Mouse (Mus musculus) heart, postnatal 14 days (tissue): ENCODE results near the gene Timp2. TPM values are rescaled to one million over a fixed set of nuclear protein-coding genes. Genes with fewer than 3 reads are reported as not detected.

Experiments used
- DNase-seq, 2 experiments: peaks; one replicate each; pipeline ENCODE4 v3.0.0; 2021 to 2022
- intact Hi-C: fragments of 180-260 bp; cut with DNase I; formaldehyde crosslinking; loops from one replicate; pipeline ENCODE4 v1.15.1; 2025
- total RNA-seq, 2 experiments: library from RNA; stranded (reverse); gene quantifications; 2 replicates each; pipeline ENCODE4 v1.2.3; 2021

The Timp2 gene
- total RNA-seq, 2 experiments from 2014 or later: 150 to 168 TPM

GRCm38 (mm10) chr11:118374506-118374905, 19.0 kb upstream of the Timp2 start:
- intact Hi-C loops: no loop called here
- DNase-seq: no peak

GRCm38 (mm10) chr11:118372641-118373040, 17.1 kb upstream of the Timp2 start:
- intact Hi-C loops: no loop called here
- DNase-seq: no peak

GRCm38 (mm10) chr11:118371876-118372275, 16.3 kb upstream of the Timp2 start:
- intact Hi-C loops: no loop called here
- peak in 1 of 2 experiments; percentile 34 for DNase-seq

GRCm38 (mm10) chr11:118369657-118370056, 14.1 kb upstream of the Timp2 start:
- intact Hi-C loops: no loop called here
- no peak for DNase-seq

GRCm38 (mm10) chr11:118369251-118369650, 13.7 kb upstream of the Timp2 start:
- DNase-seq: no peak
- intact Hi-C loops: no loop called here

GRCm38 (mm10) chr11:118368330-118368729, 12.8 kb upstream of the Timp2 start:
- intact Hi-C loops: no loop called here
- DNase-seq: peak in 1 of 2 experiments; percentile 36

- intact Hi-C loops: no loop called here
- DNase-seq: peak; percentile 0 to 1
These were observed 11.0 kb upstream of the Timp2 start for GRCm38 (mm10) chr11:118366559-118366958.

- peak; percentile 13 to 17 for DNase-seq
- intact Hi-C loops: no loop called here
These were observed 10.6 kb upstream of the Timp2 start for GRCm38 (mm10) chr11:118366108-118366507.

GRCm38 (mm10) chr11:118365171-118365570, 9.6 kb upstream of the Timp2 start:
- intact Hi-C loops: no loop called here
- DNase-seq: peak; percentile 60 to 62

GRCm38 (mm10) chr11:118364021-118364420, 8.5 kb upstream of the Timp2 start:
- DNase-seq: no peak

GRCm38 (mm10) chr11:118362971-118363518, 7.5 kb upstream of the Timp2 start:
- DNase-seq: peak; percentile 64 to 65
- intact Hi-C loops: no loop called here

More at GRCm38 (mm10) chr11:118364021-118364420, 8.5 kb upstream of the Timp2 start:
- intact Hi-C loops: no loop called here

- intact Hi-C loops: no loop called here
These were observed 7.0 kb upstream of the Timp2 start for GRCm38 (mm10) chr11:118362501-118362900.

GRCm38 (mm10) chr11:118360907-118361341, 5.4 kb upstream of the Timp2 start:
- intact Hi-C loops: no loop called here
- DNase-seq: peak in 1 of 2 experiments; percentile 51

More at GRCm38 (mm10) chr11:118362501-118362900, 7.0 kb upstream of the Timp2 start:
- peak; percentile 45 to 46 for DNase-seq

- DNase-seq: peak; percentile 44 to 45
- intact Hi-C loops: no loop called here
These were observed 5.0 kb upstream of the Timp2 start for GRCm38 (mm10) chr11:118360491-118360890.

GRCm38 (mm10) chr11:118355205-118355604, 335 bp downstream of the Timp2 start:
- intact Hi-C loops: loop anchor here (2.0 kb wide), 1 partner anchor 36 kb away; no protein-coding TSS in a partner anchor
- peak; percentile 94 to 95 for DNase-seq

GRCm38 (mm10) chr11:118354636-118355191, 826 bp downstream of the Timp2 start:
- intact Hi-C loops: loop anchor here (2.0 kb wide), 1 partner anchor 36 kb away; no protein-coding TSS in a partner anchor
- peak; percentile 63 to 80 for DNase-seq

- intact Hi-C loops: no loop called here
- no peak for DNase-seq
These were observed 6.0 kb downstream of the Timp2 start for GRCm38 (mm10) chr11:118349494-118349893.

- peak; percentile 62 to 67 for DNase-seq
- intact Hi-C loops: no loop called here
These were observed 6.7 kb downstream of the Timp2 start for GRCm38 (mm10) chr11:118348877-118349276.

GRCm38 (mm10) chr11:118348419-118348818, 7.1 kb downstream of the Timp2 start:
- intact Hi-C loops: no loop called here
- DNase-seq: no peak

GRCm38 (mm10) chr11:118347911-118348310, 7.6 kb downstream of the Timp2 start:
- intact Hi-C loops: no loop called here
- no peak for DNase-seq

GRCm38 (mm10) chr11:118347391-118347790, 8.1 kb downstream of the Timp2 start:
- no peak for DNase-seq
- intact Hi-C loops: no loop called here
